Mouse (Mus musculus): Measurements from ENCODE around the gene Serpinc1.

- TF ChIP-seq POLR2A (IDR thresholded peaks at IDR 0.05; ENCODE audit: insufficient read depth, low read length): no peak
- no peak for TF ChIP-seq CTCF (IDR thresholded peaks at IDR 0.05; ENCODE audit: low read depth, low read length)
- TF ChIP-seq EP300 (IDR thresholded peaks at IDR 0.05; ENCODE audit: insufficient read depth, low read depth, low read length): no peak
These were observed 29.7 kb downstream of the Serpinc1 start for GRCm38 (mm10) chr1:161008038-161008437.

Measured in ES-Bruce4 (cell line).